Mouse (Mus musculus): ENCODE data around the gene Ska2. TPM values are rescaled to one million over a fixed set of nuclear protein-coding genes. Genes with fewer than 3 reads are reported as not detected.
A peak's percentile ranks its signal among the peaks of the same experiment; 100 is the strongest.

Ska2 gene
- total and polyA plus RNA-seq, 2 experiments from 2014 or later: 19.7 to 25.8 TPM

DNA sequence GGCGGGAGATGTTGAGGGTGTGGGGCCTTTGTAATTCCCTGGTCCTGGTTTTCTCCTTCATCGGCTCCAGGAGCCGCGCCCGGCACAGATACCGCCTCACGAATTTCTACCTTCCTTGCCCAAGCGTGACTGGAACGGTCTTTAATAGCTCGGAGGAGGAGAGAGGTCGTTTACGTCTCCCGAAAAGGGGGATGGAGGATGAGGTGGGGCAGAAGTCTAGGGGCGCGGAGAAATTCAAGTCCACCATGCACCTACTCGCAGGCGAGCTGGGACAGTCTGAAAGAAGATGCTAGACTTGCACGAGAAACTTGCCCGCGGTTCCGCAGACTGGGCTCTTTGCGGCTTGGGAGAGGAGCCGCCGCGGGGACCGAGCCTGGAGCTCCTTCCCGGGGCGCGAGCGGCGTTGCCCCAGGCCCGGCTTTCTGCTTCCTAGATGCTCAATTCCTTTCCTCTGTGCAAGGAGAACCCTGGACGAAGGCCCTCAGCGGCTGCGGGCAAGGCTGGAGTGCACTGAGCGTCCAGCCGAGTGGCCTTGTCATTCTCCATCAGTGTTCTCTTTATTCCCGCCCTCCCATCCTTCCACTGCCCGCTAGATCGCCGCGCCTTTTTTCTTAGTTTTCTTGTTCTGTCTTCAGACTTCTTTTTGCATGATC lies 611 bp downstream of the Ska2 start:
- Histone ChIP-seq H3K27me3 (ENCODE audit: control insufficient read depth, insufficient read depth, low read length) (no peaks in the 10 kb centered on the region), H3K9me3 (replicated peaks; ENCODE audit: control insufficient read depth, low read length) (no peaks in the 10 kb centered on the region), H3K36me3 (replicated peaks; ENCODE audit: control insufficient read depth, insufficient read depth, low read length) (peaks cover 30% of the 10 kb centered on the region), H3K4me1 (ENCODE audit: control insufficient read depth, insufficient read depth) (no peaks in the 10 kb centered on the region; the same call in none of the 2 replicates), H3K27ac (ENCODE audit: low read depth) (peak overlapping the region; percentile 95), H3K4me3 (ENCODE audit: low read depth, low read length) (peak overlapping the region; percentile 92), H3K9ac (replicated peaks; ENCODE audit: low read depth, low read length) (peak overlapping the region; percentile 82), H3K4me2 (ENCODE audit: low read depth, low read length) (peak overlapping the region; percentile 82)
- WGBS: under 1% methylated on average over 42 of the region's 42 CpGs
- DNase-seq (ENCODE audit: low spot score) (no peak), ATAC-seq (ENCODE audit: insufficient read depth, low read depth) (no peak)
- TF ChIP-seq CTCF (IDR thresholded peaks at IDR 0.05; ENCODE audit: low read depth) (no peak), EP300 (IDR thresholded peaks at IDR 0.05; ENCODE audit: low read depth) (no peak)

DNA sequence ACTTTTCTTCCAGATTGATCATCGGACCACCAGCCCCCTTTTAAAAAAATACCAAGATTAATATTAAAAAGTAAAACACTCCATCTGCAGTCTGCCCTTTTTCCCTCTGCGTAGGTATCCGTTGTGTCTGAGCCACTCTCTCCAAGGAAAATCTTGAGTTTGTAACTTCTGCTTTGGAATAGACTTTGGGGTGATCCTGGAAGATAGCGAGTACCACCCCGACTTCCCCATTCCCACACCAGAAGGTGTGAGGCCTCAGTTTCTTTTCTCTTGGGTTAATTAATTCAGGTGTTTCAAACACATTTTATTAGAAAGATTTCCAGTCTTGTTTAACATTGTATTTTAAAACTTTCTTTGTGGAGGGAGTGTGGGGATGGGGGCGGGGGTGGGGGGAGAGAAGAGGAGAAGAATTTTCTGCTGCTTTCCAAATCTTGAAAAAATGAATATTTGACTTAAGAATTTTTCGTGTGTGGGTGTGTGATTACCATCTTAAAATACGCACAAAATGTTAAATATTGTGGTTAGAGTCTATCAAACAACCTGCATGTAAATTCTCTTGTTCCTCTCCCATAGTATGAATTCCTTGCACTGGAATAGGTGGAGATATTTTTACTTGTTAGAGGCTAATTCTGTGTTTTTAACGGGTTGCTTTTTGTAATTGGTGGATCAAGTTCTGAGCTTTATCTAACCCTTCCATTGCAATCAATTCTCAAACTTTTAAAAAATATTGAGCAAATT lies 1.3 kb downstream of the Ska2 start:
- H3K9me3 ChIP-seq (replicated peaks; ENCODE audit: control insufficient read depth, low read length): no peaks in the 10 kb centered on the region
- peaks cover 30% of the 10 kb centered on the region for H3K36me3 ChIP-seq (replicated peaks; ENCODE audit: control insufficient read depth, insufficient read depth, low read length)
- DNase-seq (ENCODE audit: low spot score) (no peak), ATAC-seq (ENCODE audit: insufficient read depth, low read depth) (no peak)
- H3K9ac ChIP-seq (replicated peaks; ENCODE audit: low read depth, low read length): peak overlapping the region; percentile 82
- H3K27me3 ChIP-seq (ENCODE audit: control insufficient read depth, insufficient read depth, low read length): no peaks in the 10 kb centered on the region
- H3K27ac ChIP-seq (ENCODE audit: low read depth): peak overlapping the region; percentile 95
- TF ChIP-seq EP300 (IDR thresholded peaks at IDR 0.05; ENCODE audit: low read depth) (no peak), CTCF (IDR thresholded peaks at IDR 0.05; ENCODE audit: low read depth) (no peak)
- H3K4me3 ChIP-seq (ENCODE audit: low read depth, low read length): peak overlapping the region; percentile 92
- WGBS: 3% methylated on average over 9 of the region's 9 CpGs
- H3K4me1 ChIP-seq (ENCODE audit: control insufficient read depth, insufficient read depth): no peaks in the 10 kb centered on the region; the same call in none of the 2 replicates
- H3K4me2 ChIP-seq (ENCODE audit: low read depth, low read length): peak overlapping the region; percentile 82

DNA sequence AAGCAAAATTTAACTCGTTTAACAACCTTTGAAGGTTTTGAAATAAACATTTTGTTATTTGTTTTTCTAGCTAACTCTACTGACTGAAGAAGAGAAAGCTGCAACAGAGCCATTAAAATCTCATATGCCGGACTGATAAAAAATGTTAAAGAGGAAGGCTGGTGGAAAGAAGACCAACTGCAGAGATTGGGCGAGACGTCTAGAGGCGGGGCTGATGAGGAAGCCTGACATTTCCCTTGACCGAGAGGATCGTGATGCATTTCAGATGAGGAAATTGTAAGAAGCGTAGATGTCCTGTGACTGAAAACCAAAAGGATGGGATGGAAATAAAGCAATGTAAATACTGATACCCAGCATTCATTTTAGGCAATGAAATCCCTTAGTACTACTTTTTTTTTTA lies 12.8 kb downstream of the Ska2 start:
- H3K27me3 ChIP-seq (ENCODE audit: control insufficient read depth, insufficient read depth, low read length): no peaks in the 10 kb centered on the region
- no peak overlapping the region for H3K4me2 ChIP-seq (ENCODE audit: low read depth, low read length)
- no peak for DNase-seq (ENCODE audit: low spot score)
- H3K27ac ChIP-seq (ENCODE audit: low read depth): no peak overlapping the region
- ATAC-seq (ENCODE audit: insufficient read depth, low read depth): no peak
- WGBS: 75% methylated on average over 8 of the region's 8 CpGs
- TF ChIP-seq EP300 (IDR thresholded peaks at IDR 0.05; ENCODE audit: low read depth) (no peak), CTCF (IDR thresholded peaks at IDR 0.05; ENCODE audit: low read depth) (no peak)
- H3K4me1 ChIP-seq (ENCODE audit: control insufficient read depth, insufficient read depth): no peaks in the 10 kb centered on the region
- H3K9me3 ChIP-seq (replicated peaks; ENCODE audit: control insufficient read depth, low read length): no peaks in the 10 kb centered on the region
- peaks cover 55% of the 10 kb centered on the region for H3K36me3 ChIP-seq (replicated peaks; ENCODE audit: control insufficient read depth, insufficient read depth, low read length)
- no peak overlapping the region for H3K9ac ChIP-seq (replicated peaks; ENCODE audit: low read depth, low read length)
- no peak overlapping the region for H3K4me3 ChIP-seq (ENCODE audit: low read depth, low read length)

DNA sequence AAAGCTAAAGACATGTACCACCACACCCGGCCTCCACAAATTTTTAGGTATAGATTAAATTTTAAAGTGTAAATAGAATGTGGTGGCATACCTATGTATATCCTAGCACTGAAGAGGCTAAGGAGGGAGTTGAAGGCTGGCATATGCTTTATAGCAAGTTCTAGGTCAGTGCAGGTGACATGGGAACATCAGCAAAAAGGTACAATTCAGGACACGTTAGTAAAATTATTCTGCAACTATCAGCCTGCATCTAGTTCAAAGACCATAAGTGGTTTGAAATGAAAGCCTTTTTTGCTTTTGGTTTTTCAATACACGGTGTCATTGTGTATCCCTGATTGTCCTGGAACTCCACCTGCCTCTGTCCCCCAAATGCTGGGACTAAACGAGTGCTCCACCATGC lies 16.5 kb downstream of the Ska2 start:
- WGBS: 57% methylated on average over 4 of the region's 4 CpGs
- Histone ChIP-seq H3K4me1 (ENCODE audit: control insufficient read depth, insufficient read depth) (no peaks in the 10 kb centered on the region), H3K36me3 (replicated peaks; ENCODE audit: control insufficient read depth, insufficient read depth, low read length) (peaks cover 31% of the 10 kb centered on the region), H3K27ac (ENCODE audit: low read depth) (no peak overlapping the region), H3K27me3 (ENCODE audit: control insufficient read depth, insufficient read depth, low read length) (no peaks in the 10 kb centered on the region), H3K4me3 (ENCODE audit: low read depth, low read length) (no peak overlapping the region), H3K4me2 (ENCODE audit: low read depth, low read length) (no peak overlapping the region), H3K9me3 (replicated peaks; ENCODE audit: control insufficient read depth, low read length) (no peaks in the 10 kb centered on the region), H3K9ac (replicated peaks; ENCODE audit: low read depth, low read length) (no peak overlapping the region)
- DNase-seq (ENCODE audit: low spot score): no peak
- no peak for ATAC-seq (ENCODE audit: insufficient read depth, low read depth)
- no peak for TF ChIP-seq CTCF (IDR thresholded peaks at IDR 0.05; ENCODE audit: low read depth)
- TF ChIP-seq EP300 (IDR thresholded peaks at IDR 0.05; ENCODE audit: low read depth): no peak

DNA sequence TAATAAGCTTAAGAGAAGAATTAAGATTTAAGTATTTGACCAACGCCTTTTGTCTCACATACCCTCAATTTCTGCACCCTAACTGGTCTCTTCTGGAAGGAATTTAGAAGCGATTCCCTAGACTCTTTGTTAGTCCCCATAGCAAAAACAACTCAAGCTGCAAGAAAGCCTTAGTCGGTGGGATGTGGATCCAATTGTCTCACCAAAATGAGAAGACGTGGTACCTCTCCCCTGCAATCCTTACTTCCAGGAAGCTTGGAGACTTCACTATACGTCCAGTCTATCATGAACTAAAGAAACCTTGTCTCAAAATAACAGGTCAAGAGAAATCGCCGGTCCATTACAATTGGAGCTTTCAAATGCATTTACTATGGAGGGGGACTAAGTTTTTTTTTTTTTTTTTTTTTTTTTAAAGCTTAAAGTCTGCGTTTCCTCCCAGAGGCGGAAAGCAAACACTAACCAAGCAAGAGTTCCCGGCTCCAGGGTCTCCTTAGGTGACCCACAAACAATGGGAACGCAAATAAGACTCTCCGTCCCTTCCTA lies 17.3 kb downstream of the Ska2 start:
- Histone ChIP-seq H3K9me3 (replicated peaks; ENCODE audit: control insufficient read depth, low read length) (no peaks in the 10 kb centered on the region), H3K4me2 (ENCODE audit: low read depth, low read length) (peak overlapping the region; percentile 87), H3K4me3 (ENCODE audit: low read depth, low read length) (peak overlapping the region; percentile 97), H3K27ac (ENCODE audit: low read depth) (peak overlapping the region; percentile 74), H3K9ac (replicated peaks; ENCODE audit: low read depth, low read length) (peak overlapping the region; percentile 87), H3K36me3 (replicated peaks; ENCODE audit: control insufficient read depth, insufficient read depth, low read length) (peaks cover 28% of the 10 kb centered on the region), H3K4me1 (ENCODE audit: control insufficient read depth, insufficient read depth) (no peaks in the 10 kb centered on the region), H3K27me3 (ENCODE audit: control insufficient read depth, insufficient read depth, low read length) (no peaks in the 10 kb centered on the region)
- WGBS: under 1% methylated on average over 12 of the region's 12 CpGs
- no peak for DNase-seq (ENCODE audit: low spot score)
- TF ChIP-seq EP300 (IDR thresholded peaks at IDR 0.05; ENCODE audit: low read depth) (no peak), CTCF (IDR thresholded peaks at IDR 0.05; ENCODE audit: low read depth) (no peak)
- ATAC-seq (ENCODE audit: insufficient read depth, low read depth): no peak
